Mouse (Mus musculus): ENCODE measurements around the gene Gm5965. TPM values are rescaled to one million over a fixed set of nuclear protein-coding genes. Genes with fewer than 3 reads are reported as not detected.
"Not testable (repeated sequence)": the region's sequence is repeated elsewhere in the genome, so short reads cannot be mapped to it uniquely, and the experiment has no call there.

The Gm5965 gene
- polyA plus RNA-seq (2012; rRNA removed) = not detected in 2 replicates

DNA sequence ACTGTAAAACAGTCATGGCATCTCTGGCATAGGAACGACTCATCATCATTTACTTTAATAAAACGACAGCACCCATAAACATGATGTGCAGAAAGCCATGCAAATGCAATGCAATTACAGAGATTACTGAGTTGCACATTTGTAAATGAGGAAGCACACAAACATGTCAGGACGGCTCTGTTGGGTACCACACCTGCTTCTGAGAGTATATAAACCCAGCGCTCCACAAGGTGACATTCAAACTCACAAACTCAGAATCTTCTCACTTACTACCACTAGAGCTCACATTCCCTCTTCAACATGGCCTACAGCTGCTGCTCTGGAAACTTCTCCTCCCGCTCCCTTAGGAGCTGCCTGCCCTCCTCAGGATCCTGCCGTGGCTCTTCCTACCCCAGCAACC lies at the start of gene Gm5965:
TSS of gene Gm5965 (plus strand) at position 301 of the 400 bp plus-strand sequence.
- Histone ChIP-seq H3K27ac (ENCODE audit: control insufficient read depth, insufficient read depth, low read depth, low read length) (no peak within 1 kb of the TSS), H3K27me3 (ENCODE audit: control insufficient read depth, insufficient read depth, low read length) (no peaks in the 10 kb centered on the region), H3K4me3 (ENCODE audit: control insufficient read depth, low read depth, low read length) (no peak within 1 kb of the TSS), H3K4me1 (ENCODE audit: control insufficient read depth, insufficient read depth, low read length) (no peaks in the 10 kb centered on the region), H3K36me3 (ENCODE audit: control insufficient read depth, insufficient read depth, low read length) (no peaks in the 10 kb centered on the region)
- TF ChIP-seq CTCF (IDR thresholded peaks at IDR 0.05; ENCODE audit: control insufficient read depth, insufficient read depth, insufficient replicate concordance, low read depth, low read length) = no peak

GRCm38 (mm10) chr16:88728812-88729275 lies 48.9 kb upstream of the Gm5965 start, which contains the start of gene Krtap13-1:
Gene Krtap13-1 (plus strand): TSS chr16:88728862.
- H3K4me1 ChIP-seq (ENCODE audit: control insufficient read depth, insufficient read depth, low read length) = no peaks in the 10 kb centered on the region
- no peaks in the 10 kb centered on the region for H3K36me3 ChIP-seq (ENCODE audit: control insufficient read depth, insufficient read depth, low read length)
- H3K27ac ChIP-seq (ENCODE audit: control insufficient read depth, insufficient read depth, low read depth, low read length) = no peak within 1 kb of the TSS
- no peaks in the 10 kb centered on the region for H3K27me3 ChIP-seq (ENCODE audit: control insufficient read depth, insufficient read depth, low read length)
- no peak within 1 kb of the TSS for H3K4me3 ChIP-seq (ENCODE audit: control insufficient read depth, low read depth, low read length)
- TF ChIP-seq POLR2A (IDR thresholded peaks at IDR 0.05; ENCODE audit: control insufficient read depth, low read depth, low read length) (no peak), CTCF (IDR thresholded peaks at IDR 0.05; ENCODE audit: control insufficient read depth, insufficient read depth, insufficient replicate concordance, low read depth, low read length) (no peak)

DNA sequence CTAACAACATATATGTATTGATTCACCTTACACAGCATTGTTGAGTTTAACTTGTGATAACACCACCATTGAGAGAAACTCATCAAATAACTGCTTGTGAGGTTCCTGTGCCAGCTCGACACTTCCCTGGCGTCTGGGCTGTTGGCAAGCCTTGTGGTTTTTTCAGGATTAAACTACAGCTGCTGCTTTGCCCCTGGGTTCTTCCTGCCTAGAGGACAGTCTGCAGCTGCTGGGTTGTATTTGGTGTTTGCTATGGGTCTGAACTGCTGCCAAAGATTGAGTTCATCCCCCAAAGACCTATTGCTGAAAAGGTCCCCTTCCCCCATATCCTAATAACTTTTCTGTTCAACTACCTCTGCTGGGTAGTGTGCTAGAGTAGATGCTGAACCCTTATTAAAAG lies 42.3 kb upstream of the Gm5965 start:
- H3K4me3 ChIP-seq (ENCODE audit: control insufficient read depth, low read depth, low read length) = no peak overlapping the region
- TF ChIP-seq POLR2A (IDR thresholded peaks at IDR 0.05; ENCODE audit: control insufficient read depth, low read depth, low read length) = no peak
- TF ChIP-seq CTCF (IDR thresholded peaks at IDR 0.05; ENCODE audit: control insufficient read depth, insufficient read depth, insufficient replicate concordance, low read depth, low read length) = no peak

DNA sequence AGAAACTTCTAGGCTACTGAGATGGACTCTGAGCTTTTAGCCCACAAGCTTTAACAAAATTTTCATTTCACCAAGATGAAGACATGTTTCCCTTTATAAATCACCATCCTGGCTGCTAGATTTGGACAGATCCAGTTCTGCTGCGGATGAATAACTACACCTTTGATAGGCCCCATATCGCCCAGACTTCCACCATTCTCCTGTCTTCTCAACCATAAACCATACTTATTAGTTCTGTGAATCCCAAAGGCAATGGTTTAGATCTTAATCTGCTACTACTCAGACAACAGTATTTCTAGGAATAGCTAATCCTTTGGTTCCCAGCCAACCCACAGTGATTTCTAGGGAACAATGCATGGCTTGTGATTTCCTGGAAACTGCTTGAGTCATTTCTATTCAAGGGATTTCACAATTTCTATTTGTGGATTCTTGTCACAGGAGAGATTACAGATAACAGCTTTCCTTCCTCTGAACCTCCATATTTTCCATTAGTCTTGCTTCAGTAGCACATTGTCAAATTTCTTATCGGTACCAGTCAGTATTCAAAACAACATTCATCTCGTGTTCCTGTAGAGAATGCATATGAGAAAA lies 32.9 kb upstream of the Gm5965 start:
- H3K4me1 ChIP-seq (ENCODE audit: control insufficient read depth, insufficient read depth, low read length) = no peaks in the 10 kb centered on the region
- H3K36me3 ChIP-seq (ENCODE audit: control insufficient read depth, insufficient read depth, low read length) = no peaks in the 10 kb centered on the region
- TF ChIP-seq CTCF (IDR thresholded peaks at IDR 0.05; ENCODE audit: control insufficient read depth, insufficient read depth, insufficient replicate concordance, low read depth, low read length) = no peak
- TF ChIP-seq POLR2A (IDR thresholded peaks at IDR 0.05; ENCODE audit: control insufficient read depth, low read depth, low read length) = no peak
- H3K27me3 ChIP-seq (ENCODE audit: control insufficient read depth, insufficient read depth, low read length) = no peaks in the 10 kb centered on the region
- no peak overlapping the region for H3K4me3 ChIP-seq (ENCODE audit: control insufficient read depth, low read depth, low read length)
- no peak overlapping the region for H3K27ac ChIP-seq (ENCODE audit: control insufficient read depth, insufficient read depth, low read depth, low read length)

More for the DNA sequence above, 42.3 kb upstream of the Gm5965 start:
- Histone ChIP-seq H3K27ac (ENCODE audit: control insufficient read depth, insufficient read depth, low read depth, low read length) (no peak overlapping the region), H3K4me1 (ENCODE audit: control insufficient read depth, insufficient read depth, low read length) (no peaks in the 10 kb centered on the region), H3K27me3 (ENCODE audit: control insufficient read depth, insufficient read depth, low read length) (no peaks in the 10 kb centered on the region), H3K36me3 (ENCODE audit: control insufficient read depth, insufficient read depth, low read length) (no peaks in the 10 kb centered on the region)

DNA sequence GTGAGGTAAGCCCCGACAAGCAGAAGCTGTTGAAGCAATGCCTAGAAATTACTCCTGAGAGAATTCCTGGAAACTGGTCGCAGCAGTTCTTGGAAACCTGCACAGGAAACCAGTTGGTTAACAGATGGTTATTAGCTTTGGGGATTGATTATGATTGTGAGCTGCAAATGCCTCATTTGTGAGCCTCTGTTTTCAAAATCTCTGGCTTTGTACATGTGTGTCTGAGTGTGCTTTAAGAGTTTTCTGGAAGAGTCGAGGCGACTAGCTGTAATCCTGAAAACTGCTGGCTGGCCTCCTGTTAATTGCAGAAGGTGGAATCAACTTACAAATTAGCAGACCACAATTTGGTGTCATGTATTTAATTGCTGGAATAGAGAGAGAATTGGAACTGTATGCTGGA lies 29.8 kb upstream of the Gm5965 start:
- Histone ChIP-seq H3K27me3 (ENCODE audit: control insufficient read depth, insufficient read depth, low read length) (no peaks in the 10 kb centered on the region), H3K4me1 (ENCODE audit: control insufficient read depth, insufficient read depth, low read length) (peaks cover 2% of the 10 kb centered on the region; the same call in 1 of the 2 replicates), H3K27ac (ENCODE audit: control insufficient read depth, insufficient read depth, low read depth, low read length) (no peak overlapping the region), H3K4me3 (ENCODE audit: control insufficient read depth, low read depth, low read length) (no peak overlapping the region), H3K36me3 (ENCODE audit: control insufficient read depth, insufficient read depth, low read length) (no peaks in the 10 kb centered on the region)
- TF ChIP-seq POLR2A (IDR thresholded peaks at IDR 0.05; ENCODE audit: control insufficient read depth, low read depth, low read length) (no peak), CTCF (IDR thresholded peaks at IDR 0.05; ENCODE audit: control insufficient read depth, insufficient read depth, insufficient replicate concordance, low read depth, low read length) (no peak)

- H3K27ac ChIP-seq (ENCODE audit: control insufficient read depth, insufficient read depth, low read depth, low read length); H3K36me3 ChIP-seq (ENCODE audit: control insufficient read depth, insufficient read depth, low read length); H3K27me3 ChIP-seq (ENCODE audit: control insufficient read depth, insufficient read depth, low read length); H3K4me1 ChIP-seq (ENCODE audit: control insufficient read depth, insufficient read depth, low read length); H3K4me3 ChIP-seq (ENCODE audit: control insufficient read depth, low read depth, low read length): not testable (repeated sequence)
Observed at GRCm38 (mm10) chr16:88751535-88751934, 26.2 kb upstream of the Gm5965 start, which contains the start of gene Krtap13. Gene Krtap13 (minus strand): TSS chr16:88751635.

GRCm38 (mm10) chr16:88758547-88758946 lies 19.1 kb upstream of the Gm5965 start, which contains the start of gene 2310034C09Rik:
Gene 2310034C09Rik (plus strand): TSS chr16:88758847.
- H3K27me3 ChIP-seq (ENCODE audit: control insufficient read depth, insufficient read depth, low read length) = not testable (repeated sequence)

DNA sequence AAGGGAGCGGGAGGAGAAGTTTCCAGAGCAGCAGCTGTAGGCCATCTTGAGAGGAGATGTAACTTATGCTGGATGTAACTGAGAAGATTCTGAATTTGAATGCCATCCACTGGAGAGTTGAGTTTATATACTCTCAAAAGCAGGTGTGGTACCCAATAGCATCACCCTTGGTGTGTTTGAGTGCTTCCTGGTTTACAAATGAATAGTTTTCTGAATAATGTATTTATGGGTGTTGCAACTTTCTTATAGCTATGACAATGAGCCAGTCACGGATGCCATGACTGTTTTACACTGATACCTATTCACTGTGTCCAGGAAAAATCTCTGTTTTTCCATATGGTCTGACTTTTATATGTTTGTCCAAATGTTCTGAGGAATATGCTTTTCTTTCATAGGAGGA lies 3.6 kb upstream of the Gm5965 start, which contains the start of gene 2310057N15Rik:
TSS of gene 2310057N15Rik (minus strand) at position 101 of the 400 bp plus-strand sequence.
- no peak for TF ChIP-seq POLR2A (IDR thresholded peaks at IDR 0.05; ENCODE audit: control insufficient read depth, low read depth, low read length)
- TF ChIP-seq CTCF (IDR thresholded peaks at IDR 0.05; ENCODE audit: control insufficient read depth, insufficient read depth, insufficient replicate concordance, low read depth, low read length) = no peak
- H3K27ac ChIP-seq (ENCODE audit: control insufficient read depth, insufficient read depth, low read depth, low read length) = no peak within 1 kb of the TSS
- no peaks in the 10 kb centered on the region for H3K27me3 ChIP-seq (ENCODE audit: control insufficient read depth, insufficient read depth, low read length)
- H3K4me1 ChIP-seq (ENCODE audit: control insufficient read depth, insufficient read depth, low read length) = no peaks in the 10 kb centered on the region
- no peaks in the 10 kb centered on the region for H3K36me3 ChIP-seq (ENCODE audit: control insufficient read depth, insufficient read depth, low read length)
- no peak within 1 kb of the TSS for H3K4me3 ChIP-seq (ENCODE audit: control insufficient read depth, low read depth, low read length)

More at GRCm38 (mm10) chr16:88758547-88758946, 19.1 kb upstream of the Gm5965 start, which contains the start of gene 2310034C09Rik:
- H3K27ac ChIP-seq (ENCODE audit: control insufficient read depth, insufficient read depth, low read depth, low read length); H3K36me3 ChIP-seq (ENCODE audit: control insufficient read depth, insufficient read depth, low read length); H3K4me1 ChIP-seq (ENCODE audit: control insufficient read depth, insufficient read depth, low read length); H3K4me3 ChIP-seq (ENCODE audit: control insufficient read depth, low read depth, low read length): not testable (repeated sequence)
